Mouse (Mus musculus) embryonic fibroblast, embryonic 13.5 days (primary cell): ENCODE results near the gene Rbms3.

Source experiments
- CTCF ChIP-seq: IDR thresholded peaks from 2 replicates; pipeline ENCODE4 v1.5.1; 2011; ENCODE audit warnings: mild to moderate bottlenecking, control low read depth, low read length, moderate library complexity, borderline replicate concordance; ENCODE audit not compliant: insufficient read depth
- POLR2A ChIP-seq: IDR thresholded peaks from 2 replicates; pipeline ENCODE4 v1.6.1; 2011; ENCODE audit warnings: low read depth, mild to moderate bottlenecking, control low read depth, low read length, moderate library complexity

GRCm38 (mm10) chr9:117221481-117221880 is 408.2 kb downstream of the Rbms3 start:
- no peak for TF ChIP-seq CTCF
- TF ChIP-seq POLR2A, result no peak
